Mouse (Mus musculus): ENCODE data around the gene Adnp.

Adnp gene

GRCm38 (mm10) chr2:168156361-168156760 lies 50.6 kb downstream of the Adnp start:
- no peak for DNase-seq

DNA sequence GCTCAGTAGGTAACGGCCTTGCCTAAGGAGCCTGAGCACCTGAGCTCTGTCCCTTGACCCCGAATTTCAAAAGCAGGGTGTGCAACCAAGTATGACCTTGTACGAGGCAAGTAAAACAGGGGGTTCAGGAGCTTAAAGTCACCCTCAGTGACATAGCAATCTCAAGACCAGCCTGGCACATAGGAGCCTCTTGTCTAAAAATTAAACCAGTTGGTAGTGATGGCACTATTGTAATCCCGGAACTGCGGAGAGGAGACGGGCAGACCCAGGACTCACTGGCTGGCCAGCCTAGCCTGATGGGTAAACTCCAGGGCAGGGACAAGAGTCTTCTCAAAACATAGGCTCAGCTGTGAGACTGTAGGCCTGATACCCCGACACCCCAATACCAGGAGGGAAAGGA lies 51.2 kb downstream of the Adnp start:
- peak; percentile 48 to 59 for DNase-seq

DNA sequence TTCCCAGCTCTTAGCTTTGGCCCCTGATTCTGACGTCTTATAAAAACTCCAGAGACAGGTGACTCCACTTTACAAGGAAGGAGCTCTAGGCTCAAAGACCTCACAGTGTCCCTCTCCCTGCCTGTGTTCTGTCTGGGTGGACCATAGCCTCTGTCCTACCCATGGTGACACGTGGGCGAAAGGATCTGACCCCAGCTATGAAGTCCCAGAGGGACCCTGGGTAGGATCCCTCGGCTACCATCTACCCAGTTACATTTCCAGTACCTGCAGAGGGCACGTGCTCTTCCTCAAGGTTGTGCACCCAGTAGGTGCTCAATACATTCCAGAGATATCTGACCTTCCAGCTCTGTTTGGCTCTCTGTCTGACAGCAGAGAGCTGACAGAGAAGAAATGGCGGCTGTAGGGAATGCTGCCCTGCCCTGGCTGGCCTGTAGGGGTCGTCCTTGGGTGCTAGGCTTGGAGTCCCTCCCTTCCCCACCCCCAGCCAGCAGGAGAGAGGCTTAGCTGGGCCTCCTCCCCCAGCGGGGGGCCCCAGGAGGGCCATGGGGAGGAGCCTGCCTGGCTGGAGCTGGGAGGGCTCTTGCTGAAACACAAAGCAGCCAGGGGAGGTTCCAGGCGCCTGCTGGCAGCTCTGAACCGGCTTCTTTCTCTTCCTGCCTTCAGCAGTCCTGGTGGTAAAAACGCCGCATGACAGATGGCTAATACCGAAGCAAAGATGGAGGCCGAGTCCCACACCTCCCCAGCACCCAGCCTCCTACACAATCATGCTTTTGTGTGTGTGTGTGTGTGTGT lies 52.6 kb downstream of the Adnp start:
- peak; percentile 87 to 91 for DNase-seq

DNA sequence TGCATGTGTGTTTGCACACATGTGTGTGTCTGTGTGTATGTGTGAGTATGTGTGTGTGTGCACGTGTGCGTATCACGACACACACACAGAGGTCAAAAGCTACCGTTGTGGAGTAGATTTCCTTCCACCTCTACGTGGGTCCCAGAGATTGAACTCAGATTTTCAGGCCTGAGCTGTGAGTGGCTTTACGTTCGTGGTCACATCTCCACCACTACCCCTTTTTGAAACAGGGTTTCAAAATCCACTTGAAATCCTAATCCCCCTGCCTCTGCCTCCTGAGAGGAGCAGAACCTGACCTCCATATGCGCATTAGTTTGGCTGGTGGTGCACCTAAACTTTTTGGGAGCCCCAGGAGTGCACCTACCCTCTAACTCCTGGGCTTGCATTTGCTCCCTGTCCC lies 57.7 kb downstream of the Adnp start:
- no peak for DNase-seq

GRCm38 (mm10) chr2:168147722-168148432 lies 59.0 kb downstream of the Adnp start:
- peak; percentile 87 to 89 for DNase-seq

GRCm38 (mm10) chr2:168145437-168145836 lies 61.5 kb downstream of the Adnp start:
- no peak for DNase-seq

DNA sequence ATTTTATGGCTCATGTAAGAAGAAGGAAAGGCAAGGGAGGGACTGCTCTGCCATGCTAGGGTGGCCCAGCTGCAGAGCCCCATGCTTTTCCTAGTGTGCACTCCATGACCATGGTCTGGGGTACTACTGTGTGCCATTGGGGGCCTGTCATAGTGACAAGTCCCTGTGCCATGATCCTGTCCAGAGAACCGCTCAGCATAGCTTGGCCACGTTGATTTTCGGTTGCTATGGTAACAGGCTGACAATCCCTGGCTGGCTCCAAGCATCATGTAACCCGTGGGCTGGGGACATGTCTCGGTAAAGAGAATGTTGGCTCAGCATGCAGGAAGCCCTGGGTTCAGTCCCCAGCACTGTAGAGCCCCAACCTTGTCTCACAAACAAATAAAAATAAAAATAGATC lies 63.1 kb downstream of the Adnp start:
- DNase-seq = no peak

- DNase-seq = no peak
Measured at GRCm38 (mm10) chr2:168137161-168137560, 69.8 kb downstream of the Adnp start.

Measured in kidney, postnatal 36 days (tissue).